Mouse (Mus musculus): ENCODE results near the gene C1rb. TPM values are rescaled to one million over a fixed set of nuclear protein-coding genes. Genes with fewer than 3 reads are reported as not detected.
"Not testable (repeated sequence)": the region's sequence is repeated elsewhere in the genome, so short reads cannot be mapped to it uniquely, and the experiment has no call there.

Gene C1rb
- polyA plus RNA-seq, 1 experiment, result not detected

DNA sequence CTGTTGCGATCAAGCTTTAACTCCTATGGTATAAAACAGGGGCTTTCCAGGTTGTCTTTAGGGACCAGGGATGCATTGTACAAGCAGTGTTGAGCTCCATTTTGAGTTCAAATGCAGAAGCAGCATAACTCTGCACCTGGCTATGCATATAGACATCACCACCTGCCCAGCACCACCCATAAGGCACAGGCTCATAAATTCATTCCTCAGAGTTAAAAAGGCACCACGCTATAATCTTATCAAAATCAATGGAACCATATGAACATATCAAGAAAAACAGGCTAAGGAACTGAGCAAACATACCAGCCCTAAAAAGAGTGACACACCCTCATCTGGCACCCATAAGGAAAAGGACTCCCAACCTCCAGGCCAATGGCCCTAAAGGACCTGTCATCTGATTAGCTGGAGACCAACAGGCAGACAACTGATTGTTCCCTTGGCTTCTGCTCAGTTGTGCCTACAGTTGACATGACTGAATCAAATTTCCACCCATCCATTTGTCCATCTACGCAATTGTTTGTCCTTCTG is 21.0 kb upstream of the C1rb start:
- Histone ChIP-seq H3K4me3 (replicated peaks) (no peak overlapping the region), H3K4me1 (ENCODE audit: control insufficient read depth) (no peaks in the 10 kb centered on the region), H3K9me3 (ENCODE audit: control insufficient read depth, low read length) (peaks cover 16% of the 10 kb centered on the region), H3K36me3 (ENCODE audit: control insufficient read depth) (no peaks in the 10 kb centered on the region), H3K27me3 (ENCODE audit: control insufficient read depth) (no peaks in the 10 kb centered on the region; the same call in 1 of the 2 replicates)
- TF ChIP-seq GATA1 (IDR thresholded peaks at IDR 0.05; ENCODE audit: low read length) (no peak), TAL1 (IDR thresholded peaks at IDR 0.05; ENCODE audit: low read length) (no peak)

DNA sequence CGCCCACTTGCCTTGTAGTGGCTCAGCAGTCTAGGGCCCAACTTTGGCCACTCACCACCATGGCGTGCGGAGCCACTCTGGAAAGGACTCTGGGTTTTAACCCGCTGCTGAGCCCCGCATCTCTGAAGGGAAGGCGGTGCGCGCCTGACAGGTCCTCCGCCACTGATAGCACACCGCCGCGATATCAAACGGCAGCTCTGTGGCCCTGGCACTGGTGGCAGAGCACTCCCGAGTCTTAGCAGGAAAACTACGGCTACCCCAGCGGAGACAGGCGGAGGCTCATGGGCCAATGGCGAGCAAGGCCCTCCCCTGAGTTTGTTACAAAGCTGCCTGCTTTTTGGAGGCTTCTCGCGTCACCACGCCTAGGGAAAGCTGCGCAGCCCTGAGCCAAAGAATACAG is 17.3 kb upstream of the C1rb start:
- TF ChIP-seq TAL1 (IDR thresholded peaks at IDR 0.05; ENCODE audit: low read length), result no peak
- TF ChIP-seq GATA1 (IDR thresholded peaks at IDR 0.05; ENCODE audit: low read length), result no peak
- Histone ChIP-seq H3K36me3 (ENCODE audit: control insufficient read depth) (no peaks in the 10 kb centered on the region), H3K4me1 (ENCODE audit: control insufficient read depth) (no peaks in the 10 kb centered on the region), H3K4me3 (replicated peaks) (no peak overlapping the region), H3K9me3 (ENCODE audit: control insufficient read depth, low read length) (peaks cover 16% of the 10 kb centered on the region), H3K27me3 (ENCODE audit: control insufficient read depth) (no peaks in the 10 kb centered on the region; the same call in 1 of the 2 replicates)

DNA sequence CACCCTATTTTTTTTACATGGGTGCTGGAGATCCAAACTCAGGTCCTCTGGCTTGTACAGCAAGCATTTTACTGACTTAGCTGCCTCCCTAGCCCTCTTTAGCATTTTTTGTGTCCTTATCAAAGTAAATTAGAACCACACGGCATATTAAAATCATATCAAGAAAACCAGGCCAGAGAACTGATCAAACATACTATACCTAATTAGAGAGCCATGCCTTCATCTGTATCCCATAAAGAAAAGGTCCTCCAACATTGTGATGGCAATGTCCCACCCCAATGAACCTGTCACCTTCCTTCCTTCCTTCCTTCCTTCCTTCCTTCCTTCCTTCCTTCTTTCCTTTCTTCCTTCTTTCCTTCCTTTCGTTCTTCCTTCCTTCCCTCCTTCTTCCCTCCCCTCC is 14.1 kb upstream of the C1rb start:
- not testable (repeated sequence) for H3K9me3 ChIP-seq (ENCODE audit: control insufficient read depth, low read length); H3K27me3 ChIP-seq (ENCODE audit: control insufficient read depth); H3K36me3 ChIP-seq (ENCODE audit: control insufficient read depth); H3K4me1 ChIP-seq (ENCODE audit: control insufficient read depth); H3K4me3 ChIP-seq (replicated peaks)

DNA sequence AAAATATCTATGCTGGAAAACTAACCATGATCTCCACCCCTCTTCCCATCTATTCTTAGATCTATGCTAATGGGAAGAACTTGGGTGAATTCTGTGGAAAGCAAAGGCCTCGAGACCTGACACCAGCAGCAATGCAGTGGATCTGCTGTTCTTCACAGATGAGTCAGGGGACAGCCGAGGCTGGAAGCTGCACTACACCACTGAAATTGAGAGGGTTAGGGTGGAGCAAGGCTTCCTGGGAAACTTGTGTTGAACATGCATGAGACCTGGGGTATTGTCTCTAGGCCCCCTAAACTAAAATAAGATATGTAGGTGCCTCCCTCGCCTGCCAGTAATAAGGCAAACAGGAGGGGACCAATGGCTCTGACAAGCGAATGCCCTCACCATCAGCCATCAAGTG is 8.9 kb upstream of the C1rb start:
- not testable (repeated sequence) for H3K4me1 ChIP-seq (ENCODE audit: control insufficient read depth); H3K4me3 ChIP-seq (replicated peaks); H3K27me3 ChIP-seq (ENCODE audit: control insufficient read depth); H3K9me3 ChIP-seq (ENCODE audit: control insufficient read depth, low read length); H3K36me3 ChIP-seq (ENCODE audit: control insufficient read depth)

DNA sequence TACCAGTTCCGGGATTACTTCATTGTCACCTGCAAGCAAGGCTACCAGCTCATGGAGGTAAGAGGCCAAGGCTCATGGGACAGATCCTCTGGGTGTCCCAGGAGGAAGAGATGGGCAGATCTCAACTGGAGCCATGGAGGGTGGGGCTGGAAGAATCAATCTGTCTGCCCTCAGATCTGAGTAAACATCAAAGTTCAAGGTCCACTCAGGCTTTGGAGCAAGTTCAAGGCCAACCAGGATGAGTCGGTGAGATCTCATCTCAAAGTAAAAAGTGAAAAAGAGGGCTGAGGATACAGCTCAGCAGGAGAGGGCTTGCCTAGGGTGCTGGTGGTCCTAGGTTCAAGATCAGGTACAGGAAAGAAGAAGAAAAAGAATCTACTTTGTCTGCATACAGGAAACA is 8.5 kb upstream of the C1rb start:
- H3K36me3 ChIP-seq (ENCODE audit: control insufficient read depth); H3K4me3 ChIP-seq (replicated peaks); H3K9me3 ChIP-seq (ENCODE audit: control insufficient read depth, low read length); H3K27me3 ChIP-seq (ENCODE audit: control insufficient read depth); H3K4me1 ChIP-seq (ENCODE audit: control insufficient read depth): not testable (repeated sequence)

DNA sequence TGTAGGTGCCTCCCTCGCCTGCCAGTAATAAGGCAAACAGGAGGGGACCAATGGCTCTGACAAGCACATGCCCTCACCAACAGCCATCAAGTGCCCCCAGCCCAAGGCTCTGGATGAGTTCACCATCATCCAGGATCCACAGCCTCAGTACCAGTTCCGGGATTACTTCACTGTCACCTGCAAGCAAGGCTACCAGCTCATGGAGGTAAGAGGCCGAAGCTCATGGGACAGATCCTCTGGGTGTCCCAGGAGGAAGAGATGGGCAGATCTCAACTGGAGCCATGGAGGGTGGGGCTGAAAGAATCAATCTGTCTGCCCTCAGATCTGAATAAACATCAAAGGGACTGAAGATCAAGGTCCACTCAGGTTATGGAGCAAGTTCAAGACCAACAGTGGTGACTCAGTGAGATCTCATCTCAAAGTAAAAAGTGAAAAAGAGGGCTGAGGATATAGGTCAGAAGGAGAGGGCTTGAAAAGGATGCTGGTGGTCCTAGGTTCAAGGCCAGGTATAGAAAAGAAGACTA is 5.1 kb downstream of the C1rb start:
- H3K4me1 ChIP-seq (ENCODE audit: control insufficient read depth); H3K36me3 ChIP-seq (ENCODE audit: control insufficient read depth); H3K9me3 ChIP-seq (ENCODE audit: control insufficient read depth, low read length); H3K27me3 ChIP-seq (ENCODE audit: control insufficient read depth); H3K4me3 ChIP-seq (replicated peaks): not testable (repeated sequence)

DNA sequence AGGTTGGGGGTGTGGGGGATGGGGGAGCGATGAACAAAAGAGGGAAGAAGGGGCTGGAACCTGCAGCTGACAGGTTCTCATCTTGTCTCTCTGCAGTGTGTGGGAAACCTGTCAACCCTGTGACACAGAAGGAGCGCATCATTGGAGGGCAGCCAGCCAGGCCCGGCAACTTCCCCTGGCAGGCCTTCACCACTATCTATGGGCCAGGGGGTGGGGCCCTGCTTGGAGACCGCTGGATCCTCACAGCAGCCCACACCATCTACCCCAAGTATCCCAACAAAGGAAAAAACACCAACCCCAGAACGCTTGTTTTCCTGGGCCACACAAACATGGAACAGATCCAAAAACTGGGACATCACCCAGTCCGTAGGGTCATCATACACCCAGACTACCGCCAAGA is 10.1 kb downstream of the C1rb start:
- not testable (repeated sequence) for H3K9me3 ChIP-seq (ENCODE audit: control insufficient read depth, low read length); H3K27me3 ChIP-seq (ENCODE audit: control insufficient read depth); H3K36me3 ChIP-seq (ENCODE audit: control insufficient read depth); H3K4me3 ChIP-seq (replicated peaks); H3K4me1 ChIP-seq (ENCODE audit: control insufficient read depth)

DNA sequence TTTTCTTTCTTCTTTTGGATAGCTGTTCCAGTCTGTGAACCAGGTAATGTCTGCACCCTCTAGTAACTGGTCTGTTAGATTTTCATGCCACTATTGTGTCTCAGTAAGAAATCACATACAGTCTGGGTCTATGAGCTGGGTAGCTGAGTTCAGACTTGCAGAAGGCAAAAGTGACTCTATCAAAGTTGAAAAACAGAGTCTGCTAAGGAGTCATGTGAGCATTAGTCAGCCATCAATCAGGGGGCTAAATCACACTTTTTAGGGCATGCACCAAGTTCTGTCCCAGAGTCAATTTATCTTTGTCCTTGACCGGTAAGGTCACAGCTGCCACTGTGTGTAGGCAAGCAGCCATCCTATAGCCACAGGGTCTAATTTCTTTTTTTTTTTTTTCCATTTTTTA is 12.1 kb downstream of the C1rb start:
- no peak overlapping the region for H3K4me3 ChIP-seq (replicated peaks)
- no peak for TF ChIP-seq TAL1 (IDR thresholded peaks at IDR 0.05; ENCODE audit: low read length)
- TF ChIP-seq GATA1 (IDR thresholded peaks at IDR 0.05; ENCODE audit: low read length), result no peak
- no peaks in the 10 kb centered on the region for H3K36me3 ChIP-seq (ENCODE audit: control insufficient read depth)
- H3K9me3 ChIP-seq (ENCODE audit: control insufficient read depth, low read length), result no peaks in the 10 kb centered on the region
- H3K27me3 ChIP-seq (ENCODE audit: control insufficient read depth), result no peaks in the 10 kb centered on the region
- H3K4me1 ChIP-seq (ENCODE audit: control insufficient read depth), result no peaks in the 10 kb centered on the region

DNA sequence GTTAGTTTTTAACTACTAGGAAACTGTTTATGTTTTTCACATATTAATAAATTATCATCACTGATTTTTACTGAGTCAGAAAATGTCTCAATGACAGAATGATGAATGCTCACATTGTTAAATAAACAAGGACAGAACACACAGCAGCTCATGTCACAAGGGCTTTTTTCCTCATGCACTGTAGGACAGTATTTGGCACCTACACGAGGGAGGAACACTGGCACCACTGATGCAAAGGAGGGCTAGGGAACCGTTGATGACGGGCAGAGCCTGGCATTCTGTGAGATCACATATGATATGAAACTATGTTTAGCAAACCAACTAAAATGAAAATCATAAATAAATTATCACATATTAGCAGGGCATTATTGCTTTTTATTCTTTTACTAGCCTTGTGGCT is 14.8 kb downstream of the C1rb start:
- Histone ChIP-seq H3K9me3 (ENCODE audit: control insufficient read depth, low read length) (no peaks in the 10 kb centered on the region), H3K4me1 (ENCODE audit: control insufficient read depth) (no peaks in the 10 kb centered on the region), H3K27me3 (ENCODE audit: control insufficient read depth) (no peaks in the 10 kb centered on the region), H3K4me3 (replicated peaks) (no peak overlapping the region), H3K36me3 (ENCODE audit: control insufficient read depth) (no peaks in the 10 kb centered on the region)
- TF ChIP-seq TAL1 (IDR thresholded peaks at IDR 0.05; ENCODE audit: low read length) (no peak), GATA1 (IDR thresholded peaks at IDR 0.05; ENCODE audit: low read length) (no peak)

DNA sequence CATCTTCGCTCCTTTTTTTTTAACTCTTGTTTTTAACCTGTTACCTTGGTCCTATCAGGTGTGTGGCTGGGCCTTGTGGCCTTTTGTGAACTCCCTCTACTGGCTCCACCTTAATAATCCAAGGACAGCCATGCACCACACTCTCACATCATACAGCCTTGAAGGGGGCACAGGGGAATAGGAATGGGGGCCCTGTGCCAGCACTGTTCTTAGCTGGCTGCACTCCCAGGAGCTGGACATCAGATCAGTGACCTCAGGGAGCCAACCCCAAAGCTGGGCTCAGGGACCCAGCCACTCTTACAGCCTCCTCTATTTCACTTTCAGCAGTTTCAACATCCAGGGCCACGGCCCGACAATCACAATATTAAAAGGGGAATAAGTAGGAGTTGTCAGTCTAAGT is 15.7 kb downstream of the C1rb start:
- Histone ChIP-seq H3K4me1 (ENCODE audit: control insufficient read depth) (no peaks in the 10 kb centered on the region), H3K36me3 (ENCODE audit: control insufficient read depth) (no peaks in the 10 kb centered on the region), H3K27me3 (ENCODE audit: control insufficient read depth) (no peaks in the 10 kb centered on the region), H3K4me3 (replicated peaks) (no peak overlapping the region), H3K9me3 (ENCODE audit: control insufficient read depth, low read length) (no peaks in the 10 kb centered on the region)
- no peak for TF ChIP-seq GATA1 (IDR thresholded peaks at IDR 0.05; ENCODE audit: low read length)
- no peak for TF ChIP-seq TAL1 (IDR thresholded peaks at IDR 0.05; ENCODE audit: low read length)

All from erythroblast, embryonic 14.5 days (primary cell).